Mouse (Mus musculus): ENCODE data around the gene Ndufc2. TPM values are rescaled to one million over a fixed set of nuclear protein-coding genes. Genes with fewer than 3 reads are reported as not detected.

Ndufc2 gene
- polyA plus RNA-seq, 1 experiment from 2014 or later = 336 TPM

Other genes starting within 250 kb of the Ndufc2 start
- gene Usp35, start 68.0 kb upstream of the Ndufc2 start, polyA plus RNA-seq (2015; fragmentation: Nextera tagmentation; extraction: Ambion mirVana) = 1.2 and 1.7 TPM in 2 replicates
- gene Kctd21, start 67.7 kb upstream of the Ndufc2 start, polyA plus RNA-seq (2015; fragmentation: Nextera tagmentation; extraction: Ambion mirVana) = 4.8 and 5.1 TPM in 2 replicates
- 42.8 and 44.0 TPM in 2 replicates for gene Alg8, start 28.4 kb upstream of the Ndufc2 start, polyA plus RNA-seq (2015; fragmentation: Nextera tagmentation; extraction: Ambion mirVana)
- gene Thrsp, start 17.7 kb downstream of the Ndufc2 start, polyA plus RNA-seq (2015; fragmentation: Nextera tagmentation; extraction: Ambion mirVana) = 0.91 and 1.4 TPM in 2 replicates
- 6.3 and 8.1 TPM in 2 replicates for gene Kctd14, start 51.3 kb downstream of the Ndufc2 start, polyA plus RNA-seq (2015; fragmentation: Nextera tagmentation; extraction: Ambion mirVana)
- 48.9 and 53.4 TPM in 2 replicates for gene Ints4, start 81.0 kb downstream of the Ndufc2 start, polyA plus RNA-seq (2015; fragmentation: Nextera tagmentation; extraction: Ambion mirVana)
- gene Aamdc, start 179.5 kb downstream of the Ndufc2 start, polyA plus RNA-seq (2015; fragmentation: Nextera tagmentation; extraction: Ambion mirVana) = 46.4 and 50.2 TPM in 2 replicates
- 20.9 and 21.9 TPM in 2 replicates for gene Rsf1, start 179.9 kb downstream of the Ndufc2 start, polyA plus RNA-seq (2015; fragmentation: Nextera tagmentation; extraction: Ambion mirVana)

Data from lung, embryonic 15.5 days (tissue).